Mouse (Mus musculus) CH12.LX (cell line): ENCODE measurements around the gene Tex35.

Source experiments
- POLR2A ChIP-seq: IDR thresholded peaks from 2 replicates; pipeline ENCODE4 v1.6.1; 2011; ENCODE audit warnings: low read depth, mild to moderate bottlenecking, improper control_type of control experiment, low read length
- POLR2AphosphoS2 ChIP-seq: IDR thresholded peaks from 2 replicates; pipeline ENCODE4 v1.6.1; 2011; ENCODE audit warnings: low read depth, low read length, improper control_type of control experiment
- USF1 ChIP-seq: IDR thresholded peaks from 2 replicates; pipeline ENCODE4 v1.6.1; 2014; ENCODE audit warnings: low read depth, mild to moderate bottlenecking, inconsistent platforms, low read length, improper control_type of control experiment
- ZC3H11A ChIP-seq: IDR thresholded peaks from 2 replicates; pipeline ENCODE4 v1.6.1; 2012; ENCODE audit warnings: low read depth, mild to moderate bottlenecking, inconsistent platforms, low read length, improper control_type of control experiment

DNA sequence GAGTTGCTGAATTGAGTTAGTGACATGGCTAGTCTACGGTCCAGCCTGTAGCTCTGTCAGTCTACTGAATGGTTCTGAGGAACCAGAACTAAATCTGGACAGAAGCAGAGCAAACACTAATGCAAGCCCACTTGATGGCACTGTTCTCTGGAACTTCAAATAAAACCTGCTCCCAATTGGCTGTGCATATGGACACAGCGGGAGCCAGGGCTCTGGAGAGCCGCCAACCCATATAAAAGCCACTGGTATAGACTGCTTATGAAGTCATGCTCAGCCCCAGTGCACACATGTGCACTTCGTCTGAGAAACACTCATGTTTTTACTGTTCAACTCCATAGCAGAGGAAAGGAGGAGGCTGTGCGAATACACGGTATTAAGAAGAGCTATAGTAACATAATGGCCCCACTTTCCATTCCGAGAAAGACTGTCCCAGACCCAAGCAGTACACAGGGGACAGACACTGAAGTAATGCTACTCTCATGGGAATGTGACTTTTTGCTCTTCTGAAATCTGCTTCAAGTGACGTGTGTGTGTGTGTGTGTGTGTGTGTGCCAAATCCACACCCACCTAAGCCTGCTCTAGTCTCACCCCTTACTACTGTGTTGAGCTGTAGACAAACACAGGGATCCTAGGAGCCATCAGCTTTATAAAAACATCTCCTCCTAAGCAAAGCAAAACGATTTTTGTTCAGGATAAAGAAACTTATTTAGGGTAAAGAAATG, 28.8 kb upstream of the Tex35 start:
- TF ChIP-seq USF1: no peak
- TF ChIP-seq ZC3H11A: no peak
- TF ChIP-seq POLR2AphosphoS2: no peak
- no peak for TF ChIP-seq POLR2A
